Mouse (Mus musculus): ENCODE measurements around the gene Cnn1.

- TF ChIP-seq POLR2A (IDR thresholded peaks at IDR 0.05; ENCODE audit: borderline replicate concordance, extremely low read depth, insufficient read depth, insufficient read length, poor library complexity, severe bottlenecking) (no peak), CTCF (IDR thresholded peaks at IDR 0.05; ENCODE audit: borderline replicate concordance, extremely low read depth, insufficient read depth, insufficient read length) (no peak)
Measured at GRCm38 (mm10) chr9:22134246-22134890, 35.4 kb downstream of the Cnn1 start.
